Mouse (Mus musculus) ovary, postnatal 14 days (tissue): ENCODE measurements at regions not wholly inside any gene's neighbourhood (a gene's known extent, or its start where the extent isn't known, plus 50 kb on each side); places are given as distances from the start of the nearest gene placed in this dataset.

Experiments used
- DNase-seq: peaks from one replicate; pipeline ENCODE4 v3.0.0; 2022; ENCODE audit warnings: low spot score

DNA sequence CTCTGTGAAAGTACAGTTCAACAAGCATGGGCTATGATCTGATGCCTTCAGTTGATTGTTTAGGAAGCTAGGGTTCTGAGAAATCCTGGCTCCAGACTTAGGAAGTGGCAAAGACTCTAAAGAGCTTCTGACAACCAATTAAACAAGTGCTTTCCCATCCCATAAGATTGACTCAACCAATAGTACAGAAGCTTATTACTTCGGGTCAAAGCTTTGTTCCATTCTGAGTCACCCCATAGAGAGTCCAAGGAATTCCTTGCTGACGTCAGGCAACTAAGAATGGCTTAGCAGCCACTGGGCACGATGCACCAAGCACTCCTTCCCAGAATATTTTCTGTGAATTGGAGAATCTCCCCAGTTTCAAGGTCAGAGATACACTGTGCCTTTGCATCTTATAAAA, 59.0 kb upstream of the Ntm start:
- no peak for DNase-seq

GRCm38 (mm10) chr9:30025275-30025674, 62.3 kb upstream of the Ntm start:
- no peak for DNase-seq

- no peak for DNase-seq
Measured at GRCm38 (mm10) chr9:30026939-30027338, 64.0 kb upstream of the Ntm start.

GRCm38 (mm10) chr9:30040396-30040795, 77.5 kb upstream of the Ntm start:
- DNase-seq: peak; percentile 2

DNA sequence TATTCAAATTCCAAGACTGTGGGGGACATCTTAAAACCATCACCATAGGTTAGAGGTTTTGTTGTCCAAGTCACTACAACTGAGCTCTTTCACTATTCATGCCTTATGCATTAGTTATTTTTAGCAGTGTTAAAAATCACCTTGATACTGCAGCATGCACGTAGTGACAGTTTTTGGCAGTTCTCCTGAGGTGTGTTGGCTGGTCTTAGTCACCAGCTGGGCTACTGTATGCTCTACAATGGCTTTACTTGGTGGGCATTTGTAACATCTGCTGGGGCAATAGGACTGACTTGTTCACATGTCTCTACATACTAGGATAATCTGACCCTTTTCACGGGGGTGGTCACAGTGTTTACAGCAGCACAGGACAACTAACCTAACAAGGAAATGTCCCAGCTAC, 101.6 kb upstream of the Ntm start:
- DNase-seq: no peak

DNA sequence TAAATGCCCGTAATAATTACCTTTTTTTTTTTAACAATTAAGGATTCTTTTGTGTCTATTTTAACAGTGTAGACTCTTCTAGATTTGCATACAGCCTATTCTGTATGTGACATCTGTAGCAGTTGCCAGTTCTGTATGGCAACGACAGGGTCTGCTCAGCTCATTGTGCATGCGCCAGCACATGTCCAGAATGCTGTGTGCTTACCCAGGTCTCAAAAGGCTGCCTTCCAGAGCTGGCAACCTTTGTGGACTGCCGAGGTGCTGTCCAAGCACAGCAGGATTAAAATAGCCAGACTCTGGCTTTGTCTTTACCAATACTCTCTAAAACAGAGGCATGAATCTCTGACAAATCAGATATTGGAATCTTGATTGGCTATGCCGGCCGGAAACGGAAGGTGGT, 105.0 kb upstream of the Ntm start:
- no peak for DNase-seq

DNA sequence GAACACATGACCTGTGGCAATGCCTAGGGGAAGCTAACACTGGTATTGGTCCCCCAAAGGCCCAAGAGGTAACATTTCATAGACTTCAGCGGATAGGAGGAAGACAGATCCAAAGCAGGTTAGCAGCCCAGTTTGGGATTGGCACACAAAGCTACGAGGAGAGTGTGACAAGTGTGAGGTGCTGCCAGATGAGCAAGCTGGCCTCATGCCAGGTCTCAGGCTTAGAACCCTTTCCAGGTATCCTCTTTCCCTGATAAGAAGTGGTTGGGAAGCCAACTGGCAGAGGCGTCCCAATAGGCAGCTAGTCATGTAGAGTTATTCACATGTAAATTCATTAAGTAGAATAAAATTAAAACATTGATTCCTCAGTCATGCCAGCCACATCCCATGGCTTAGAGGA, 112.3 kb upstream of the Ntm start:
- DNase-seq: no peak

DNA sequence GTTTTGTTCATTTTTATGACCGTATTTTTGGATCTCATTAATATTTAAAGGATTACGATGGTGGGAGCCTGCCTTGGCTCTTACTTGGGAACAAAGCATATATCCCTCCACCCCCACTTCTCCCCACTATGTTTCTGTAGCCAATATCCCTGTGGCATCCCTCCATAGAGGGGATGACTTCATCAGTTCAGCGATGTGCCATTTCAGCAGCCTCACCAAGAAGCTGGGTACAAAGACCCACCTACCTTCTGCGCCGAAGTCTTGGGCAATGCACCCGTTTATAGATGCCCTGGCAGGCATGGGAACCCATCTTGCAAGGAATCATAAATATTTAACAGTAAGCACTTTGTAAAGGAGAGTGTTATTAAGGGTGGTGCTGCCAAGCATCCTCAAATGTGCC, 113.1 kb upstream of the Ntm start:
- no peak for DNase-seq

DNA sequence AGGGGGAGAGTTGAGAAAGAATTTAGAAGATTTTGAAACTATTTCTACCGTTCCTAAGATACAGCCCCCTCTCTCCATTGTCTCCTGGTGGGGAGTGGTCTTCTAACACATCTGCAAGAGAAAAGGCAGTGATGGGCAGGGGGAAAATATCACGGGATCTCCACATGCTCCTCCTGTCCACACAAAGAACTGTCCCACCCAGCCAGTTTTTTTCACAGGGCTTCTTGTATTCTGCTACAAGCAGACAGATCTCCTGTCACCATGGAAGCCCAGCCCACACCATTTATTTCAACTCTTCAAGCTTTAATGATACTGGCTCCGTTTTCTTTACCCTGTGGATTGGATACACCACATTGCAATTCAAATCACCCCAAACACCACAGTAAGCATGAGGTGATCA, 113.5 kb upstream of the Ntm start:
- no peak for DNase-seq

GRCm38 (mm10) chr9:30101942-30102341, 139.0 kb upstream of the Ntm start:
- no peak for DNase-seq

DNA sequence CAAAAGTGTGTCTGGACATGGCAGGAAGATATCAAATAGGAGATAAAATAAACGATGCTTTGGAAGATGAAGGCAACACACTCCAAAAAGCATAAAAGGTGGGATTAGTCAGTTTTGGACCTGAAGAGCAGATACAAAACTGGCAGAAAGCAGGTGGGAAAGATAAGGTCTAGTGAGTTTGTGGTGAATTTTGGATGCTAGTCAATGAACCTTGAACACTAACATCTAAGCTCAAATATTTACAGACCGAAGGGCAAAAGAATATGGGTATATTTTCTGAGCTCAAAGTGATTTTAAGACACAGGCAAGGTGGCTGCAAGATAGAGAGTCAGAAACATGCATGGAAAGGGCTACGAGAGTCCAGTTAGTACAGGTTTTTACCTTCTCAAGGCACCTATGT, 159.4 kb upstream of the Ntm start:
- DNase-seq: no peak

- no peak for DNase-seq
Measured at GRCm38 (mm10) chr9:30129151-30129550, 166.2 kb upstream of the Ntm start.

GRCm38 (mm10) chr9:30131626-30132025, 168.7 kb upstream of the Ntm start:
- DNase-seq: no peak

- DNase-seq: no peak
Measured at GRCm38 (mm10) chr9:30134303-30134702, 171.4 kb upstream of the Ntm start.

GRCm38 (mm10) chr9:30137611-30138287, 174.8 kb upstream of the Ntm start:
- peak; percentile 89 for DNase-seq

GRCm38 (mm10) chr9:30140188-30140587, 177.2 kb upstream of the Ntm start:
- DNase-seq: peak; percentile 85

DNA sequence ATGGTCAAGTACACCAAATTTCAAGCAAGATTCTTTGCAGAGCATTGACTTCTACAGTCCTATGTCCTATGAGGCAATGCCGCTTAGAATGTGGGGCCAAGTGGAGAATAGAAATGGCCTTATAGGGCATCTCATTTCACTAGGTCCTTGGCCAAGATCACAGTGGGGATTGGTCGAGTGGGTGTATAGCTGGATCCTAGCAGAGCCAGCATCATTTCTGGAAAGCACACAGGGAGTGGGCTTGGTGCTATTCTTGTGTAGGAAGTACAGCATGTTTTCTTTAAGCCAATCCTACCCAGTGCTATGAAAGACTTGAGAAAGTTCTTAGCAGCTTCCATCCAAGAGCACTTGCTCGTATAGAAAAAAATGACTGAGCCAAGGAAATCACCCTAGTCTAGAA, 178.2 kb upstream of the Ntm start:
- no peak for DNase-seq

DNA sequence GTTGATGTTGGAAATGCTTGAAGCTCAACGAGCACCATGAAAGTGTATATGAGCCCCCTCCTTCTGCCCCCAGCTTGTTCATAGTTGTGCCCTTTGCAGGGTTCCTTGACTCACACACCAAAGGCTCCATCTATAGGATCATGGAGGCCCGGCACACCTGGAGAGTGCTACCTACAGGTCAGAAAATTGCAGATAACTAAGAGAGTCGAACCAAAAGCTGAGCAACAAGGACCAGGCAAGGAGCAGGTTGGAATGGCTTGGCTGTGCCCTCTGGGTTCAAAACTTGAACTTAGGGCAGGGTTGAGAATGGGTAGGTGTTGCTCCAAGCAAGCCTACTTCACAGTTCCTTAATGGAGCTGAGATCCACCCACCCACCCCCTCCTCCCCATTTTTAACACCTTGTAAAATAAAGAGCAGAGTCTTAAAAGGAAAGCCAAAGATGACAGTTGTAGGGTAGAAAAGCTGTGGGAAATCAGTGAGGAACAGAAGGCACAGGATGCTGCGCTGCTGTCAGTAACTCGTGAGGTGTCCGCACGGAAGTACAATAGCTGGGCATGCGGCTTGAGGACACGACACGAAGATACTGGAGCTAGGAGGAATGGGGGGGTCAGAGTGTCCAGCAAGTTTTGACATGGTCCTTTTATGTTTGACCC, 180.0 kb upstream of the Ntm start:
- no peak for DNase-seq

DNA sequence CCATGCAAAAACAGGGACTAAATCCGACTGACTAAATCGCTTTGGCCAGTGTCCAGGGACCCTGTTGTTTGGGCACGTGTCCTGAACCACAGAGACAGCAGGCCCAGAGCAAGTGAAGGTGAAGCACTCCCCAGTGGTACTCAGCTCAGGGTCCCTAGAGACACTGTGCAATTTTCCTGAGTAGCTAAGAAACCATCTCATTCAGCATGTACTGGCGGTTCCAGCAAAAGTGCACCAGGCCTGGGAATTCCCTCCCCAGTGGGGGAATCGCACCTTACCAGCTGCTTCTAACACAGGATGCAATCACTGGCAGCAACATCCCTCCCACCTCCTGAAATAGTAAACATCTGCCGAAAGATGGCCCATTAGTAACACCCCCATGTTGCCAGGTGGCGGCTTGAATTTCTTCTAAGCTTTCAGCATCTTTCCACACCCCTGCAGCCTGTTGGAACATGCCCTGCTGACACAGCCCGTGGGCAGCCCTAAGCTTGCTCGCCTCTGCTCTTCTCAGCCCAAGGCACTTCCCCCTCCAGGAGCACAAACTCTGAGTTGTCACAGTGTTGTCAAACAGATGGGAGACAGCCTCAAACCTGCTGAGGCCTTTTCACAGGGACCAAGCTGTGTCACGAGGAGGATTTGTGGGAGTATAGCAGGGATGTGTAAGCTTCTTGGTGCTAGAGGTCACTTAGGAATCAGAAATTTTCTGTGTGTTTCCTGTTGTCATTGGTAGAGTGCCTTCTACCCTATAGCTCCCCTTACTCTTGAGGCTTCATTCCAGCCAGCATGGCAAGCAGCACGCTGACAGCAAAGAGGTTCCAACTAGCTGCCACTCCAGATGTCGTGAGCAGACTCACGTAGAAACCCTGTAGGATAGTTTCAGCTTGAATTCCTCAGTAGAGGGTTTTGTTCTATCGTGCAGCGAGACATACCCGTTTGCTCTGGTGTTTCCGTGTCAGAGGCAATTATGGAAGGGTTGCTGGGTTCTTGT, 186.8 kb upstream of the Ntm start:
- DNase-seq: no peak

- DNase-seq: no peak
Measured at GRCm38 (mm10) chr9:30151173-30151572, 188.2 kb upstream of the Ntm start.

DNA sequence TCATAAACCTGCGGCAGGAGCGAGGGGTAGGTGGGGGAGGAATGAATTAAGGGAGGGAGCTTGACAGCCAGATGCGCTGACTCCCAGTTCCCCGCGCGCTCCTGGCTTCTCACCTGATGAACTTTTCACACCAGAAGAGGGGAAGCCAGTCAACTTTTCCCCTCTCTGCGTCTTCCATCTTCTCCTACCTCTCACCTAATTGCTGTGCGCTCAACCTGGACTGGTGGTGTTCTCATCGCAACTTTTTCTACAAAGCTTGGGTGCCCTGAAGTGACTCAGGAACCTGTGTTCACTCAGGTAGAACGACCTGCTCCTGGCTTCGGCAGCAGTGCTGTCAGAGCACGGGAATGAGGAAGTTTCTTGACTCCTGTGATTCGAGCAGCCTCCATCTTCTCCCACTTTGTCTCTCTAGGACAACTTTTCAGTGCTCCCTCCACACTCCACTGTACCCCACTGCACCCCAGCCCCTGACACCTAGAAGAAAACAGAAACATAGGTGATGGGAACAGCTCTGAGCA, 203.4 kb upstream of the Ntm start:
- DNase-seq: no peak

GRCm38 (mm10) chr9:30167223-30167622, 204.3 kb upstream of the Ntm start:
- DNase-seq: no peak

GRCm38 (mm10) chr9:30174646-30175045, 211.7 kb upstream of the Ntm start:
- DNase-seq: no peak
